Mouse (Mus musculus): ENCODE results near the gene Wwox.

Wwox gene

DNA sequence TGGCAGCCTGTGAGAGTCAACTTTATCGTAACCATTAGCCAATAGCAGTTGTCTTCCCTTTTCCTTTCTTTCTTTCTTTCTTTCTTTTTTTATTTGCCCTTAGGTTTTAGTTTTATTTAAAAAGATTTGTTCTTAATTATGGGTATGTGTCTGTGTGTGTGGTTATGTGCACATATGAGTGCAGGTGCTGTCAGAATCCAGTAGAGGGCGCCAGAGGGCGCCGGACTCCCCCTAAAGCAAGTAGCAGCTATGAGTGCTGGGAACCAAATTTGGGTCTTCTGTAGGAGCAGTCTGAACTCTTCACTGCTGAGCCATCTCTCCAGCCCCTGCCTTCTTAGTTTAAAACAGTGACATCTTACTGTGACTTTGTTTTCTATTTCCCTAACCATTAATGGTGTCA lies 529.4 kb downstream of the Wwox start:
- DNase-seq (ENCODE audit: low spot score in 2 of 2): no peak

DNA sequence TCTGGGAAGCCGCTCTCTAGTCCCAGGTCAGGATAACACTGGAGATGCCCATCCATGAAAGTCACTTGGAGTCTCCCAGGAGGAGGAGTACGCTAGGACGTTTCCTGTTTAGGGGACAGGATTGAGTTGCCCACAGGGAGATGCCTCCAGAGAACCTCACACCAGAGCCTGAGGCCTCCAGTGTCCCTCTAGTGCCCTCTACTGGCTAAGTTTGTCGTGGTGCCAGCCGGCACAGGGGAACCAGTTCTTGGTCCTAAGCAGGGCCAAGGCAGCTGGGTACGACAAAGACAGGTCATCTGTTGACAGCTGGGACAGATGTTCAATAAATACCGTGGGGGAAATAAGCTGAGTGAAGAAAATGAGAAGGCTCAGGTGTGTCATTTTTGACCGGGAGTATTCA lies 531.9 kb downstream of the Wwox start:
- peak; percentile 36 to 74 for DNase-seq (ENCODE audit: low spot score in 2 of 2)

DNA sequence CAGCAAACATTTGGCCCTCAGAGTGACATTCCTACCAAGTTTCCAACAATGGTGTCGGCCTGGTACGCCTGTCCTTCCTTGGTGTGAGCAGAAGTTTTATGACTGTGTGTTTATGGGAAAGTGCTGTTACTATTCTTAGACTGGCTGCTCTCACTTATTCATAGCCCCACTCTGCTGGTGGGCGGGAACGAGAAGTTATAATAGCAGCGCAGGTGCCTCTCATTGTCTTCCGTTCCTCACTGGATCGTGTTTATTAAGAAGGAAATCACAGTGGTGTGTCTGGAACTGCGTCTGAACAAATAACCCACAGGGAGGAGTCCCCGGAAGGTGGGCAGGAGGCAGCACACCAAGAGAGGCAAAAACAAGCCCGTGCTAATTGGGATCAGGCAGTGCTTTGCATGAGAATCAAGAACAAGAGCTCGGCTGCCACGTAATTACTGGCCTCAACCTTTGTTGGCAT lies 533.6 kb downstream of the Wwox start:
- DNase-seq (ENCODE audit: low spot score in 2 of 2): no peak

DNA sequence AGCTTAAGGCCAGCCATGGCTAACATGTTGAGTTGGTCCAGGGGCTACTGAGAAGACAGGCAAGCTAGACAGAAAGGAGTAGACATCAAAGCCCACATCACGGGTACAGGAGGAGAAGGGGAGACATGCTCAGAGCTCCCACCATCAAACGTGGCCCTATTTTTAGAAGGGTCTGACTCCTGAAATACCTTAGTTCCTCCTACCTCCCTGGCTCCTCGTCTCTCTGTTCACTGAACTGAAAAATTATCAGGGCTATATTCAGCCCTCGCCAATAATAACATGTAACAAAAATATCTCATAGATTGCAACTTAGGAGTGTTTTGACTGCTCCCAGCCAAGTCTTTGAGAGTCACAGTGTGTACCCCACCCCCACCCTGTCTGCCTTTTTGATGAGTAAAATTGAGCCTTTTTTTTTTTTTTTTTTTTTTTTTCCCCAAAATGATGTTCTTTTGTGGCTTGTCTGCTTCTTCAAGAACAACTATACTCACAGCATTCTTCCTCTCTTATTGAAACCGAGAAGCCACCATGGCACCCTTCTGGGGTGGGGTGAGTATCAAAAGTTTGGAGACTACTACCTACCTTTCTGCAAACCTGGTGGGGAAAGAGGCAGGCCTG lies 535.0 kb downstream of the Wwox start:
- no peak for DNase-seq (ENCODE audit: low spot score in 2 of 2)

DNA sequence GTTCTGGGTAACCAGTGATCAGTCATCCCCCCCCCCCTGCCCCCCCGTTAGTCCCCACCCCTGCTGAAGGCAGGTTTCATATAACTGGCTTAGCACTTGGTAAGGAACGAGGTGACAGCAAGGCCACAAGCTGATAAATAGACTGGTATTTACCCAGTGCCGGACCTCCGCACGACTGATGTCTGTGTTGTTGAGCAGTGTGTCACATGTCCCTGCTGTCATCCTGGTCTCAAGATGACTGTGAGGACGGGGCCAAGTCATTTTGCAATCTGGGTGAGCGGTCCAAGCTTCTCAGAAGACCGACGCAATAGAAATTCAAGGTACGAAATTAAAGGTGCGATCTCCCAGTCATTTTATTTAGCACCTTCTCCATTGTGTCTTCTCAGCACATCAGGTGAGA lies 538.3 kb downstream of the Wwox start:
- no peak for DNase-seq (ENCODE audit: low spot score in 2 of 2)

DNA sequence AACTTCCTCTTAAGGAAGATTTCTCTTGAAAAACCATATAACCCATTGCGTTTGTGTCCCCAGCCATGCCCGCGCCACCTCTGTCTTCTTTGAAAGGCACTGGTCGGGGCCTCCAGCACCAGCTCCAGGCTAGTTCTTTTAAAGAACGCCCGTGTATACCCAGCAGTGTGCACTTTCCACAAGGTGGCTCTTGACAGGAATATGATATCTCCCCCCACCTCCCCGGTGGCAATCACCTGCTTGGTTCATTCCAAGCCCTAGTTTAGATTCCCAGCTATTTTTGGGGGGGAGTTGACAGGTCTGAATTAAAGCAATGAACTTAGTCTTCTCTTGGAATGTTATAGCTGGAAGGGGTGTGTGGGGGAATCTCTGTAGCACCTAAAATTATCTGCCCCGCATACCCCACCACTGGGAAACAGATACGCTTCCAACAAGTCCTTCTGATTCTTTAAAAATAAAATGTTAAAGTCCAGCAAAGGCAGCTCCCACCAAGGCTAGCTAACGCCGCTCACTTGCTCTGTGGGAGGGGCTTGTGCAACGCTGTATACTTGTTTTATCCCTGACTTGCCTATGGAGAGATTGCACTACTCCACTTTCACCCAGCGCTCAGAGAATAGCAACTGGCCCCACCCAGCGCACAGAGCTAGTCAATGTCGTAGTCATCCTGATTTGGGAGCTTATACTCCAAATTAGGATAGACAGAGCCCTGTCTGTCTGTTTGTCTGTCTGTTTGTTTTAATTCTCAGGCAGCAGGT lies 538.9 kb downstream of the Wwox start:
- no peak for DNase-seq (ENCODE audit: low spot score in 2 of 2)

DNA sequence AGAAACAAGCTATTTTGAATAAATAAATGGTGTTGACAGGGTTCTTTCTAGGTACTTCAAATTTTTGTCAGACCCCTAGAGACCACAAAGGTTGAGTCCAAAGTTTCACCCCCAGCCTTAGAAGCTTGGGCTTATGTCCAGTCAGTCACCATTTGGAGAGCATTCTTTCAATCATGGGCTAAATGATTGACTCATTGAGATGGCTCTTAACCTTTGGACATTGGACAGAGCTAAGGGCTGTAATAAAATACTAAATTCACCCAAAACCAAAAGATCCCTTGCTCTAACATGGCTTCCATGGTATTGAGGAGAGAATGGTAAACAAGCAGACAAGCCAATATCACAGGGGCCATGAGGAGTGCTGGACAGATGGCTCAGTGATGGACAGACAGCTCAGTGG lies 540.2 kb downstream of the Wwox start:
- no peak for DNase-seq (ENCODE audit: low spot score in 2 of 2)

DNA sequence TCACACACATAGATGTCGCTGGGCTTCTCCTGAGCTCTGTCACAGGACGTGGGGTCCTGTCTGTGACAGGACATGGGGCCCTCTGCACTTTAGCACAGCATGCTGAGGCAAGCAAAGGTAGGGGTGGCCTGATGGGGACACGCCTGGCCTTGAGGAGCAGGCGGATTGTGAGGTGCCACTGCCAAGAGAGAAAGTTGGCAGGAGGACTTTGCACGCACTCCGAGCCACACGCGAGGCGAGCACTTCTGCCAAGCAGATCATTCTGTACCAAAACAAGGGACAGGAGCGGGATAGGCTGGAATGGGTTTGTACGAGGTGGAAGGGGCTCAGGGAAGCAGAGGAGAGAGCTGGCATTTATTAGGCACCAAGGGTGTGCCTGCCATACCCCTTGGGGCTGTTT lies 543.3 kb downstream of the Wwox start:
- no peak for DNase-seq (ENCODE audit: low spot score in 2 of 2)

DNA sequence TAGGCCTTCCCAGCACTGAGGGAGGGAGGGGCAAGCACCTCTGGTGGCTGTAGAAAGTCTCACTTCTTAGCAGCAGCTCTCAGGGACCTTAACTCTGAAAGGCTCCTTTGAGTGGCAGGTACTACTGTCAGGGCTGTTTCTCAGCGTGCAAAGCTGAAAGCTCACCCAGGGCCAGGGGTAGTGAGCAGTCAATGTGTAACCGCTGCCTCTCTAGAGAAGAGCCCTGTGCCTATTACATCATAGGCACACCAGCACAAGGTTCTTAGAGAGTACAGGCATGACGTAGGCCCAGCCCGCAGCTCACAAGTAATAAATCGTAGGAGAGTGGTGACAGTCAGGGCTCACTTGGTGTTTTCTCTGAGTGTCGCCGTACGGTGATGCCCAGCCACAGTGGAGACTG lies 545.0 kb downstream of the Wwox start:
- no peak for DNase-seq (ENCODE audit: low spot score in 2 of 2)

DNA sequence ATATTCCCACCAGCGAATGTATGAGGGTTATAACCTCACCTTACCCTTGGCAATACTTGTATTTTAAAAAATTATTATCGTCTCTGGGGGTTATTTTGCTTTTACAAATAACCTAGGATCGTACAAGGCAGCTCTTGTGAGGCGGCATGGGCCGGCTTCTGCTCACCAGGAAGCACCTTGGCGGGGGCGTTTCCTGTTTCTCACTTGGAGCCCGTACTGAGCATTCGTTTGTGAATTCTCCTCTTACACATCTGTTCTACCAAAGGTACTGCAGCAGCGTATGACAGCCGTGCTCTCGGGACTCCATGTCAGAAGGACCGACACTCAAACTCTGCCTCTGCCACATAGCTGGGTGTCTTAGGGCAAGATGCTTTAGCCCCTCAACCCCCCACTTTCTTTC lies 546.5 kb downstream of the Wwox start:
- DNase-seq (ENCODE audit: low spot score in 2 of 2): no peak

DNA sequence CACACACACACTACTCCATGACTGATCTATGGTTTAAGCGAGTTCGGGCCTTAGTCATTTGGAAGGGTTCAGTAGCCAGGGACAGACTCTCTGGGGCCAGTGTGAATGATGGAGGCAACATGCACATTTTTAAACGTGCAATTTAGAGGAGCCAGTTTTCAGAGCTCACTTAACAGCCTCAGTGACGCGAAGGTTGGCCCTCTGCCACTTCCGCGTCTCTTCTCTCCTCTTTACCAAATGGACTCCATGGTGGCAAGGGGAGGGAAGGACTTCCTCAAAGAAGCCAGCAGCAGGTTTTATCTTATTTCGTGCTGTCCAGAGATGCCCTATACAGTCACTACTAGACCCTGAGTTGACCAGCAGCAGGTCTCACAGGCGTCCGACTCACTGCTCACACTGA lies 547.5 kb downstream of the Wwox start:
- no peak for DNase-seq (ENCODE audit: low spot score in 2 of 2)

DNA sequence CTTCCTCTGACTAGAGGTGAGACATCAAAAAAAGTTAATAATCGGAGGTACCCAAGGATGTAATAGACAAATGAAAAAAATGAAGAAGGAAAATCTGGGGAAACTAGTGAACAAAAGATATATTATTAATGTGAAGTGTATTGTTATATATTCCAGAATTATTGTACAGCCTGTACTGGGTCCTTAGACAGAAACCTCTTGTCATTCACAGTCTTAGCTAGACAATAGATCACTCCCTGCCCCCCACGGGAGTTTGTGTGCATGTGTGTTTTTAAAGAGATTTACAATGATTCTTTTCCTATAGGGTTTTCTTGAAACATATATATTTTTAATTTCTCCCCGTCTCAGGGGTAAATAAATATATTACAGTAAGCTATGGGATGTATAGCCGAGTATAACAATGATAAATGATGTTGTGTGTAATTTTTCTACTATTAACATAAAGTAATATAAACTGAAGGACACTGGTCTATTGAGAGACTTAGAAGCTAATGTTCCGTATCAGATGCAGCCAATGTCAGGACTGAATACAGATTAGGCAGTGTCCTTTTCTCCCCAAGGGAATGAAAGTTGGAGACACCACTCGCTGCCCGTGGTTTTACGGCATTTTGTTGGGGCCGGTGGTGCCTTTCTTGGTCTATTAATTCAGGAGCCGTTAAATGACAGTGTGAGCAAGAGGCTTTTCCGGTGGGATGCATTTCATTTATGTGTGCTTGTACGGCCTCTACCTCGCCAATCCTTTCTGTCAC lies 551.6 kb downstream of the Wwox start:
- no peak for DNase-seq (ENCODE audit: low spot score in 2 of 2)

DNA sequence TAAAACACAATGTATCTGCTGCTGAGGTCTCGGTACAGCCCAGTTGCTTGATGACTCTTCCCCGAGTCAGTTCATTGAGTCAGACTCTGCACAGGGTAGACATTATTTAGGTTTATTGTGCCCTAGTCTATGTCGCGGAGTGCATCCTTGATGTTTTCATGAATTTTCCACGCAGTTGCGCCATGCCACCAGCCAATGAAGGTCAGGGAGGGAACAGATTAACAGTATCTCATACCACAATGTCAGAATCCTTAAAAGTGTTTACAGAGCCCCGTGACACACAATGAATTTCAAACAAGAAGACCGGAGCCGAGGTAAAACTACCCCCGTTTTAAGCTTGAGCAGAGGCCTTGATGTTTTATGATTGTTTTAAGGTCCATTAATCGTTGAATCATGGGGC lies 561.3 kb downstream of the Wwox start:
- no peak for DNase-seq (ENCODE audit: low spot score in 2 of 2)

DNA sequence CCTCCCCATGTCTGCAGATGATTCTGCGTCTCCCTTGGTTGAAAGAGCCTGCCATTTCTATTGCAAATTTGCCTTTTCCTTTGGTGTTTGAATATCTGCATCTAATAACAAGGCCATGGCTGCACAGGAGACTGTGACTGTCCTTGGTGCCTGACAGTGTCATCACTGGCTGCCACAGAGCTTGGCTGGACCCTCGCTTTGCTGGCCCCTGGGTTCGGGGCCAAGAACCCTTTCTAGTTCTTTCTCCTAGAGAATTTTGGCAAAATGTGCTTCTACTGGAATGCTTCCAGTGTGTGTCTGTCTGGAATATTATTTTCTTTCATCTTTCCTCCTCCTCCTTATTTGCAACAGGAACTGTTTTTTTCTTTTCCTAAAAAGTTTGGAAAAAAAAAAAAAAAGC lies 565.6 kb downstream of the Wwox start:
- no peak for DNase-seq (ENCODE audit: low spot score in 2 of 2)

DNA sequence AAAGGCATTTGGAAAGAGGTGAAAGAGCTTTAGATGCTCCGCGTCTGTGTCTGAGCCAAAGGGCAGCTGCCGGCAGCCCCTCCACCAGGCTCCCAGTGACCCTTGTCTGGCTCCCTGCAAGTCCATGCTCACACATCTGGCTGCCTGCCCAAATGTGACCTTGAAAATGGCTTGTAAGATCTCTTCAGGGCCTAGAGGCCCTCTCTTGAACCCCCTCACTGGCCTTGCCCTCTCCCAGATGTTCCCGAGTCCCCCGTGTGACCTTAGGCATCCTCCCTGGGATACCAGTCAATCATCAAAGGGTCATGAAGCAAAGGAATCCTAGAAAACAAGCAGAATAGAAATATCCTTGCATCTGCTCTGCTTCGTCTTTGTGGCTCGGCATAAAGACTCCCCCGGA lies 567.1 kb downstream of the Wwox start:
- no peak for DNase-seq (ENCODE audit: low spot score in 2 of 2)

DNA sequence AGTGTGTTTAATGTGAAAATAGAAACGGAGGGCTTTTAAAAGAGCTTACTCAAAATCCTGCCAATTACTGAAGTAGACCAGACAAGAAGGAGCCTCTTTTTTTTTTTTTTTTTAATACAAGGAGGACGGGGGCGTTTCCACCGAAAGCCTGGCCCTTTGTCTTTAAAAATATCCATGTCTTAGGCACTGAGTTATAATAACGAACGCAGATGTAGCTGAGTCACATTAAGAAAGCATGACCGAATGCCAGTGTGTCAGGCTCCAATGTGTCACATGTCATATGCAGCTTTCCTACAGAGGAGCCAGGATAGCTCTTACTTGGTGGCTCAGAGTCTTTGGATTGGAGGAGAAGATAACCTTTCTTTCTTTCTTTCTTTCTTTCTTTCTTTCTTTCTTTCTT lies 567.8 kb downstream of the Wwox start:
- DNase-seq (ENCODE audit: low spot score in 2 of 2): no peak

DNA sequence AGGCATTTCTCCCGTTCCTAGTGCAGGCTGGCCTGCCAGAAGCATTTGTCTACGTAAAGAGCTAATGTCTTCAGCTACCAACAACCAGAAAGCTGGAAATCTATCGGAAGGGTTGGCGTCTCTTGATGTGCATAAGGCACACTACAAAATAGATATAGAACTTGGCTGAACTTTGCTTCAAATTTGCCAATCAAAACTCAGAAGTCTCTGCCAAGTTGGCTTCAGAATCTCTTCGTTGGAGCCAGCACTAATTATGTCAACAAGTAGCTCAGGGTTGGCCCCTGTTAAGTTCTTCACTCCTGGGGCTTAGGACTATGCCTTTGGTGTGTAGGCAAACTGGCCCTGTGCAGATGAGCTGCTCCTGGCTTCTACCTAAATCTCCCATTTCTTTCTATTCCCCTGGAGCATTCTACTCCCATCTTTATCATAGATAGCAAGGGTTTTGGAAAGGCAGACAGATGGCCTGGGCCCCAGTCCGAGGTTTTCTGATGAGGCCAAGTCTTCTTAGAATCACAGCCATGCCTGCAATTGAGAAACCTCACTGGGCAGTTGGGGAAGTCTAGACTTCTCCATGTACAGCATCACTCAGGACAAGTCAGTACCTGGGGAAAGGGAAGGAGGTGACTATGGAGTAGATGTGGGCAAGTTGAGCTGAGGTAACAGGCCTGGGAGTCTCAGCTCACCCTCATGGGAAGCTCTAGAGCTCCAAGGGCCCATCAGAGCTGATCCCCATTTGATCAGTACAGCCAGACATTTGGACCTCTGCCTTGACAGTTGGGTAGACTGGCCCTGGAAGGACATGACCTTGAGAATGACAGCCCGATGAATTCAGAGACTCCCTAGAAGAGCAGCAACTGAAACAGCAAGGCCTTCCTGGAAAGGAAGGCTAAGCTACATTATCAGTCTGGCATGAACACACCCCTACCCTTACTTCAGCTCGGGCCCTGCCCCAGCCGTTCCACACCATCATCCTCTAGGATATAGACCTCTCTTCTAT lies 569.5 kb downstream of the Wwox start:
- DNase-seq (ENCODE audit: low spot score in 2 of 2): no peak

DNA sequence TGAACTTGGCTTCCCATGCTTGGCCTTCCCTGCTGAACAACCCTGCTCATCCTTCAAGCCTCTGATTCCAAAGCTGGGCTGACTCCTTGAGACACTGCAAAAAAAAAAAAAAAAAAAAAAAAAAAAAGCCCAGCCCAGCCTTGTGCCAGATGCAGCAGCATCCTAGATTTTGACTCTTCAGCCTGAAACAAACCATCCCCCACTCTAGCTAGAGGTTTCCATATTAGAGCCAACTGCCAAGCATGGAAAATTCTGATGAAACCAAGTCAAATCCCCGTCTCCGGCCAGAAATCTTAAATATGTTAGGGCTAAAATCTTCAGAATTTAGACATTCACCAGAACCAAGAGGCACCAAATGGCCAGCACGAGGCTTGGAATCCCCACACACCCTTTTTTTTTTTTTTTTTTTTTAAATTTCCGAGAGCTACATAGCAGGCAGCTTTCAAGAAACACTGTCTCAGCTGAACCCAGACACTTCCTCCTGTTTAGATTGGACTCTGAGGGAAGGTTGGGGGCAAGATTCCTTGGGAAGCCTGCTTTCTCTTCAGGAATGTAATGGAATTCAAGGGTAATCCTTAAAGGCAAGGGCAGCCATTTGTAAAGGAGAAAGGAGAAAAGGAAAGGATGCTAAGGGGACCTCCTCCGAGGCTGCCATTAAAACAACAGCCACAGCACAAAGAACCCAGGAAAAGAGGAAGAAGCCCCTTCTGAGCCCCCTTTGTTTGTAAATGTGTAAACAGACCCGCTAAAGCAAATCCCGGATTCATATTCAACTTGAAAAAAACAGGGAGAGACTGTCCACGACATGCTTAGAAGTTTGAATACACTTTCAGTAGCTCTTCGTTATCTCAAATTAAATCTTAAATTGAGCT lies 570.7 kb downstream of the Wwox start:
- no peak for DNase-seq (ENCODE audit: low spot score in 2 of 2)

DNA sequence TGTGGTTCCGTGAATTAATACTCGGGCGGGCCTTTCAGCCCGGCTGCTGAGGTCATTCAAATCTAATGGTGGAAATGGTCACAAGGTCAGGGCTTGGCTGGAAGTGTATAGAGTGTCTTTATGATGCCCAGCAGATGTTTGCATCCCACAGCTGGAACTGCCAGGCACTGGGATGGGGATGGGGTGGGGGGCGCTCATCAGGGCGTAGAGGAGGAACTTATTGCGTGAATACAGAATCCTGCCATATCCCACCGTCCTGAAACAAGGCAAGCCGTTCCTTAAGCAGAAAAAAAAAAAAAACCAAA lies 571.3 kb downstream of the Wwox start:
- DNase-seq (ENCODE audit: low spot score in 2 of 2): peak in 1 of 2 experiments; percentile 2

DNA sequence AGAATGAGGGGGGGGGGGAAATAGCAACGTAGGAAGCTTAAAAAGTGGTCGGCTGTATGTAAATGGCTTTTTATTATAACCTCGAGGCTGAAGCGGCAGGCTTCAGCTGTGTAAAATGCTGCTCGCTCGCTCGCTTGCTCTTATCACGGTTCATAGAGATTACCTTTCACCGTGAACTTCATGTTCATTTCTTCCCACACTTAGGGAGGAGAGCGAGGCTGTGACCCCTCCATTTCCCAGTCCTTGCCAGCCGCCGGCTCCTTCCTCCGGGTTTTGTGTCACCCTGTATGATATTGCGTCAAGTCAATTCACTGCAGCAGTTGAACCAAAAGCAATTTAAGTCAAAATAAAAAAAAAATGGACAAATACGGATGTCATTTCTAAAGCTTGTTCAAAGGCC lies 580.2 kb downstream of the Wwox start:
- no peak for DNase-seq (ENCODE audit: low spot score in 2 of 2)

DNA sequence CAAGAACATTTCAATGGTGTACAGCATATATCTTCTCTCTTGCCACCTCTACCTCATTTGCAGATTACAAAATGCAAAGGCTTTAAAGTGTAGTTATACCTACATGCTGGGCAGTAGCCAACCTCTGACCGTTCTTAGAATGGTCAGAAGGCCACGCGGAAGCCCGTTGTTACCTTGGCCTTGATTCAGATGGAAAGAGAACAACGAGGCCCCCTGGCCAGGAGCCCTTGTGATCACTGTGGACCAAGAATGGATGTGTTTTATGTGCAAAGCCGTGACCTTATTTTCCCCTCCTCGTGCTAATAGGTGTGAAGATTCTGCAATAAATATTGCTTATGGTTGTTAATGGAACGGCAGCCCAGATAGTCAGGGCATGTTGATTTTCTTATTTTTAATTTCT lies 582.3 kb downstream of the Wwox start:
- DNase-seq (ENCODE audit: low spot score in 2 of 2): no peak

All from cerebellum, postnatal 4 days (tissue).